Mouse (Mus musculus): ENCODE results near the gene Akap2.

GRCm38 (mm10) chr4:57839343-57839742 is 121.9 kb downstream of the Akap2 start:
- TF ChIP-seq CTCF (IDR thresholded peaks at IDR 0.05; ENCODE audit: extremely low read depth, insufficient read depth, low read length) (no peak), POLR2A (IDR thresholded peaks at IDR 0.05; ENCODE audit: extremely low read depth, insufficient read depth, low read length) (no peak)

All from cortical plate, adult 2 months (tissue).